Mouse (Mus musculus): Measurements from ENCODE around the gene Lgals12.

DNA sequence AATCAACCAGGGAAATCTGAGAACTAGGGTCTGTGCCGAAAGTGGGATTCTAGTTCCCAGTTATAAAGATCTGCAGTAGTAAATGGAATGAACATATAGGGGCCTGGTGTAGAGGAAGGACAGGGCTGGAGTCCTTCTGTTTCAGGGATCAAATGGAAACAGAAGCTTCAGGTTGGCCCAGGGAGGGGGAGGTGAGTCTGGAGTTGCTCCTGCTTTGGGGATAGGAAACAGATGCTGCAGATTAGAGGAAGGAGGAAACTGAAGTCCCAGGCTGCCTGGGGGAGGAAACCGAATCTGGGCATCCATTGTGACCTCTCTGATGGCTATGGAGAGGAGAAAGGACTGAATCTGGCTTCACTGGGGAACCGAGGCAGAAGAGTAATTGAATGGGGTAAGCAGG is 38.6 kb downstream of the Lgals12 start:
- TF ChIP-seq GATA1 (IDR thresholded peaks at IDR 0.05; ENCODE audit: low read depth, low read length) (no peak), CTCF (IDR thresholded peaks at IDR 0.05 in 2 of 3, conservative IDR thresholded peaks at IDR 0.05 in 1 of 3; ENCODE audit: control insufficient read depth in 1 of 3, insufficient read depth in 1 of 3, low read depth in 2 of 3, low read length in 3 of 3, poor library complexity in 1 of 3, severe bottlenecking in 1 of 3) (no peak), EP300 (IDR thresholded peaks at IDR 0.05; ENCODE audit: low read depth in 1 of 2, low read length in 2 of 2) (no peak), POLR2A (IDR thresholded peaks at IDR 0.05; ENCODE audit: control insufficient read depth in 1 of 2, insufficient read depth in 1 of 2, low read depth in 1 of 2, low read length in 2 of 2, poor library complexity in 1 of 2) (no peak), TCF12 (IDR thresholded peaks at IDR 0.05; ENCODE audit: low read depth, low read length) (no peak), RCOR1 (IDR thresholded peaks at IDR 0.05; ENCODE audit: low read depth, low read length) (no peak), ZC3H11A (IDR thresholded peaks at IDR 0.05; ENCODE audit: low read depth, low read length) (no peak), MAX (IDR thresholded peaks at IDR 0.05; ENCODE audit: low read length) (no peak), ZMIZ1 (IDR thresholded peaks at IDR 0.05; ENCODE audit: low read depth, low read length) (no peak), MAFK (IDR thresholded peaks at IDR 0.05; ENCODE audit: borderline replicate concordance, low read depth, low read length) (no peak), RAD21 (IDR thresholded peaks at IDR 0.05; ENCODE audit: low read depth, low read length) (no peak), ETS1 (IDR thresholded peaks at IDR 0.05; ENCODE audit: low read depth, low read length) (no peak)

All from MEL (cell line).